Mouse (Mus musculus) layer of hippocampus, postnatal 25 days (tissue): Measurements from ENCODE around the gene Zcchc7. TPM values are rescaled to one million over a fixed set of nuclear protein-coding genes. Genes with fewer than 3 reads are reported as not detected.
"Not testable (repeated sequence)": the region's sequence is repeated elsewhere in the genome, so short reads cannot be mapped to it uniquely, and the experiment has no call there.

Source experiments
- DNase-seq, 2 experiments: peaks; one replicate each; pipeline ENCODE4 v3.0.0; 2022; ENCODE audit warnings: mixed read lengths in 2 of 2, low spot score in 1 of 2; ENCODE audit errors: extremely low spot score in 1 of 2
- total RNA-seq, 2 experiments: library from RNA; stranded (reverse); gene quantifications; 2 replicates each; pipeline ENCODE4 v1.2.3; 2021

The Zcchc7 gene
- total RNA-seq, 2 experiments from 2014 or later: 48.8 to 70.9 TPM

GRCm38 (mm10) chr4:44905651-44906271 is 150.1 kb downstream of the Zcchc7 start:
- no peak for DNase-seq

GRCm38 (mm10) chr4:44906399-44906798 is 150.7 kb downstream of the Zcchc7 start:
- DNase-seq: no peak

- DNase-seq: no peak
Measured at GRCm38 (mm10) chr4:44910065-44910464, 154.4 kb downstream of the Zcchc7 start.

- no peak for DNase-seq
Measured at GRCm38 (mm10) chr4:44910857-44911256, 155.2 kb downstream of the Zcchc7 start.

- no peak for DNase-seq
Measured at GRCm38 (mm10) chr4:44917312-44917848, 161.7 kb downstream of the Zcchc7 start.

GRCm38 (mm10) chr4:44917907-44918306 is 162.2 kb downstream of the Zcchc7 start:
- no peak for DNase-seq

GRCm38 (mm10) chr4:44920831-44921230 is 165.2 kb downstream of the Zcchc7 start:
- DNase-seq: no peak

- DNase-seq: no peak
Measured at GRCm38 (mm10) chr4:44922466-44923128, 166.9 kb downstream of the Zcchc7 start.

- DNase-seq: no peak
Measured at GRCm38 (mm10) chr4:44923129-44923481, 167.4 kb downstream of the Zcchc7 start.

GRCm38 (mm10) chr4:44927934-44928333 is 172.3 kb downstream of the Zcchc7 start:
- DNase-seq: no peak

- DNase-seq: no peak
Measured at GRCm38 (mm10) chr4:44928790-44929189, 173.1 kb downstream of the Zcchc7 start.

GRCm38 (mm10) chr4:44930406-44930805 is 174.7 kb downstream of the Zcchc7 start:
- no peak for DNase-seq

GRCm38 (mm10) chr4:44931732-44932131 is 176.1 kb downstream of the Zcchc7 start:
- DNase-seq: no peak

- no peak for DNase-seq
Measured at GRCm38 (mm10) chr4:44938359-44939340, 183.0 kb downstream of the Zcchc7 start.

GRCm38 (mm10) chr4:44939576-44940249 is 184.0 kb downstream of the Zcchc7 start:
- DNase-seq: no peak

GRCm38 (mm10) chr4:44940286-44940685 is 184.6 kb downstream of the Zcchc7 start:
- DNase-seq: no peak

- no peak for DNase-seq
Measured at GRCm38 (mm10) chr4:44942237-44942636, 186.6 kb downstream of the Zcchc7 start.

- no peak for DNase-seq
Measured at GRCm38 (mm10) chr4:44943480-44943879, 187.8 kb downstream of the Zcchc7 start.

- no peak for DNase-seq
Measured at GRCm38 (mm10) chr4:44944426-44945075, 188.9 kb downstream of the Zcchc7 start.

GRCm38 (mm10) chr4:44946126-44946525 is 190.4 kb downstream of the Zcchc7 start:
- DNase-seq: not testable (repeated sequence)
